Mouse (Mus musculus) cortical plate, adult 2 months (tissue): Measurements from ENCODE around the gene Map1b.

Experiments used
- CTCF ChIP-seq: fragments of 200-500 bp; IDR thresholded peaks from 2 replicates; pipeline ENCODE4 v1.5.1; 2011; ENCODE audit warnings: mild to moderate bottlenecking, control low read depth, low read length; ENCODE audit not compliant: insufficient read depth; ENCODE audit errors: extremely low read depth
- POLR2A ChIP-seq: fragments of 200-500 bp; IDR thresholded peaks from 2 replicates; pipeline ENCODE4 v1.6.1; 2011; ENCODE audit warnings: mild to moderate bottlenecking, low read length, control low read depth; ENCODE audit not compliant: insufficient read depth; ENCODE audit errors: extremely low read depth

- TF ChIP-seq CTCF = no peak
- no peak for TF ChIP-seq POLR2A
These were observed 138.1 kb downstream of the Map1b start for GRCm38 (mm10) chr13:99378223-99378622.
